14 mouse cellular contexts compared by ENCODE assay signal in genomic region chr4:132034242-132034641, GRCm38 (mm10). TPM values are rescaled to one million over a fixed set of nuclear protein-coding genes. Genes with fewer than 3 reads are reported as not detected.
A peak's percentile ranks its signal among the peaks of the same experiment; 100 is the strongest.
DNase-seq lines count a peak whose midpoint lies in the region; ATAC-seq and TF ChIP-seq lines count a peak whose summit lies in the region.
"Had no signal": no experiment of that assay in that cellular context is flagged by ENCODE, and none has a peak within 500 bp of the region (broad histone marks: within the 10 kb centered on the region; RNA-seq: fewer than 3 reads in every experiment).

No protein-coding gene starts in this region.

- WGBS in liver, embryonic 12.5 days (ENCODE audit: insufficient replicate concordance): 81% methylated on average over 2 of the region's 2 CpGs
- 83% methylated on average over 2 of the region's 2 CpGs for WGBS in liver, postnatal 0 days (ENCODE audit: insufficient replicate concordance)
- WGBS in forebrain, embryonic 12.5 days: 10% methylated on average over 2 of the region's 2 CpGs
- 100% methylated on average over 2 of the region's 2 CpGs for WGBS in macrophage (ENCODE audit: missing documents)

- H3K4me1 ChIP-seq in liver, embryonic 12.5 days: peaks cover 92% of the 10 kb centered on the region
- peaks cover 14% of the 10 kb centered on the region for H3K4me1 ChIP-seq in liver, postnatal 0 days (ENCODE audit: insufficient read depth)
- H3K4me1 ChIP-seq in bone marrow macrophage, adult 2 months (ENCODE audit: control insufficient read depth, insufficient read depth, low read length): peaks cover 49% of the 10 kb centered on the region
- H3K4me1 ChIP-seq in forebrain, embryonic 12.5 days: peaks cover 49% of the 10 kb centered on the region

- ATAC-seq in liver, embryonic 12.5 days: no peak
- ATAC-seq in liver, postnatal 0 days: no peak
- ATAC-seq in forebrain, embryonic 12.5 days (ENCODE audit: low FRiP score): peak; percentile 94

- H3K9ac ChIP-seq in liver, embryonic 12.5 days: no peak overlapping the region
- no peak overlapping the region for H3K9ac ChIP-seq in liver, postnatal 0 days (replicated peaks)
- H3K9ac ChIP-seq in forebrain, embryonic 12.5 days: no peak overlapping the region
- H3K9ac ChIP-seq: kidney, embryonic 15.5 days; lung, embryonic 14.5 days had no signal

- H3K9me3 ChIP-seq in liver, embryonic 12.5 days (replicated peaks): no peaks in the 10 kb centered on the region
- no peaks in the 10 kb centered on the region for H3K9me3 ChIP-seq in liver, postnatal 0 days (ENCODE audit: low read length)
- no peaks in the 10 kb centered on the region for H3K9me3 ChIP-seq in forebrain, embryonic 12.5 days
- H3K9me3 ChIP-seq: kidney, embryonic 15.5 days had no signal

- DNase-seq in liver, postnatal 0 days: no peak
- DNase-seq in ovary, postnatal 10 days (ENCODE audit: low spot score): no peak
- DNase-seq in thymus, postnatal 25 days: no peak
- DNase-seq: adrenal gland, adult 2 months; cerebellum, postnatal 14 days; heart, postnatal 4 days; lung, embryonic 14.5 days; right cerebral cortex, postnatal 4 days had no signal

- peaks cover 90% of the 10 kb centered on the region for H3K79me2 ChIP-seq in macrophage (ENCODE audit: inconsistent target)

- no peak for TF ChIP-seq EP300 in liver, postnatal 0 days (IDR thresholded peaks at IDR 0.05; ENCODE audit: low read depth)

- no peaks in the 10 kb centered on the region for H3K27me3 ChIP-seq in liver, embryonic 12.5 days (replicated peaks)
- H3K27me3 ChIP-seq in liver, postnatal 0 days (ENCODE audit: insufficient read depth, low read length): no peaks in the 10 kb centered on the region
- peaks cover 25% of the 10 kb centered on the region for H3K27me3 ChIP-seq in forebrain, embryonic 12.5 days
- H3K27me3 ChIP-seq: kidney, embryonic 15.5 days had no signal

- no peak for TF ChIP-seq CTCF in liver, postnatal 0 days (IDR thresholded peaks at IDR 0.05; ENCODE audit: low read depth)
- TF ChIP-seq CTCF in bone marrow macrophage, adult 2 months (IDR thresholded peaks at IDR 0.05; ENCODE audit: low read depth, low read length): no peak

- peak overlapping the region; percentile 24 for H3K27ac ChIP-seq in liver, embryonic 12.5 days
- no peak overlapping the region for H3K27ac ChIP-seq in liver, postnatal 0 days (ENCODE audit: low read depth)
- 0 out of 2 replicates have a peak overlapping the region, but pooled peaks have one; percentile 32 for H3K27ac ChIP-seq in bone marrow macrophage, adult 2 months (ENCODE audit: insufficient read depth, low read depth, low read length)
- peak overlapping the region; percentile 82 for H3K27ac ChIP-seq in forebrain, embryonic 12.5 days
- peak overlapping the region; percentile 61; the same call in 1 of the 2 replicates for H3K27ac ChIP-seq in macrophage
- H3K27ac ChIP-seq: kidney, embryonic 15.5 days had no signal

- H3K4me3 ChIP-seq in liver, embryonic 12.5 days: no peak overlapping the region
- no peak overlapping the region for H3K4me3 ChIP-seq in liver, postnatal 0 days (ENCODE audit: low read depth, low read length)
- no peak overlapping the region for H3K4me3 ChIP-seq in bone marrow macrophage, adult 2 months (ENCODE audit: insufficient read depth, low read length)
- H3K4me3 ChIP-seq in forebrain, embryonic 12.5 days (replicated peaks): no peak overlapping the region
- no peak overlapping the region for H3K4me3 ChIP-seq in macrophage (ENCODE audit: inconsistent target)
- H3K4me3 ChIP-seq: erythroblast, embryonic 14.5 days; kidney, embryonic 15.5 days had no signal

- peaks cover 49% of the 10 kb centered on the region for H3K36me3 ChIP-seq in liver, embryonic 12.5 days
- peaks cover 18% of the 10 kb centered on the region for H3K36me3 ChIP-seq in liver, postnatal 0 days (replicated peaks; ENCODE audit: insufficient read depth, low read length)
- H3K36me3 ChIP-seq in forebrain, embryonic 12.5 days (replicated peaks): no peaks in the 10 kb centered on the region
- no peaks in the 10 kb centered on the region for H3K36me3 ChIP-seq in macrophage (ENCODE audit: inconsistent target)
- H3K36me3 ChIP-seq: kidney, embryonic 15.5 days had no signal

- TF ChIP-seq POLR2A in bone marrow macrophage, adult 2 months (IDR thresholded peaks at IDR 0.05; ENCODE audit: borderline replicate concordance, low read depth, low read length): no peak

- no peak overlapping the region for H3K4me2 ChIP-seq in liver, embryonic 12.5 days
- H3K4me2 ChIP-seq in liver, postnatal 0 days (ENCODE audit: low read depth, low read length): no peak overlapping the region
- H3K4me2 ChIP-seq in forebrain, embryonic 12.5 days: peak overlapping the region; percentile 15; the same call in 1 of the 2 replicates
- H3K4me2 ChIP-seq: kidney, embryonic 15.5 days; lung, embryonic 14.5 days had no signal

RNA-seq across cellular contexts. Expression of gene Gm10300, which starts 40.3 kb away (rescaled TPM):
- 0.42 and 0.45 TPM in 2 replicates for polyA plus RNA-seq in liver, embryonic 12.5 days (2016; fragmentation: Nextera tagmentation; extraction: Ambion mirVana)
- polyA plus RNA-seq in liver, postnatal 0 days (2015; fragmentation: Nextera tagmentation; extraction: Ambion mirVana): 0.18 and 0.28 TPM in 2 replicates
- 0.24 TPM in 1 of 2 replicates, not detected in the other for polyA plus RNA-seq in bone marrow macrophage, adult 2 months (2012; ENCODE audit: insufficient read depth, insufficient read length, missing spikeins)
- 0.08 TPM in 1 of 2 replicates, not detected in the other for polyA plus RNA-seq in forebrain, embryonic 12.5 days (2016; fragmentation: Nextera tagmentation; extraction: Ambion mirVana)
- 1 to 10 TPM in 8 of 26 experiments, under 1 TPM in 6, not detected in 12; 0.29 to 2.7 (median 1.2) TPM for total RNA-seq in macrophage (2018; cell fraction: chromatin; rRNA removed)
- total RNA-seq in macrophage (2018; cell fraction: cytosol; rRNA removed): under 1 TPM in 15 of 26 experiments, not detected in 11; 0.03 to 0.29 (median 0.14) TPM
- 1 to 10 TPM in 7 of 26 experiments, under 1 TPM in 13, not detected in 6; 0.30 to 3.2 (median 0.57) TPM for total RNA-seq in macrophage (2018; cell fraction: nucleus; rRNA removed)
- 0.10 to 0.15 TPM (median 0.14 TPM) in 3 replicates for polyA plus RNA-seq in macrophage (2018)

RNA-seq across cellular contexts. Expression of gene Epb41, which starts 40.9 kb away (rescaled TPM):
- polyA plus RNA-seq in liver, embryonic 12.5 days (2016; fragmentation: Nextera tagmentation; extraction: Ambion mirVana): 177 and 187 TPM in 2 replicates
- 65.7 and 75.1 TPM in 2 replicates for polyA plus RNA-seq in liver, postnatal 0 days (2015; fragmentation: Nextera tagmentation; extraction: Ambion mirVana)
- 79.8 and 84.7 TPM in 2 replicates for polyA plus RNA-seq in bone marrow macrophage, adult 2 months (2012; ENCODE audit: insufficient read depth, insufficient read length, missing spikeins)
- 136 and 158 TPM in 2 replicates for polyA plus RNA-seq in forebrain, embryonic 12.5 days (2016; fragmentation: Nextera tagmentation; extraction: Ambion mirVana)
- total RNA-seq in macrophage (2018; cell fraction: chromatin; rRNA removed): 100 to 1,000 TPM in 19 of 26 experiments, 10 to 100 TPM in 7; 15.5 to 258 (median 152) TPM
- 10 to 100 TPM; 43.0 to 71.9 (median 59.2) TPM for total RNA-seq in macrophage (2018; cell fraction: cytosol; rRNA removed)
- 100 to 1,000 TPM in 7 of 26 experiments, 10 to 100 TPM in 19; 20.4 to 144 (median 81.0) TPM for total RNA-seq in macrophage (2018; cell fraction: nucleus; rRNA removed)
- 45.7 to 91.9 TPM (median 56.7 TPM) in 3 replicates for polyA plus RNA-seq in macrophage (2018)
